Mouse (Mus musculus): Measurements from ENCODE around the gene Sh3bp5l. TPM values are rescaled to one million over a fixed set of nuclear protein-coding genes. Genes with fewer than 3 reads are reported as not detected.

Gene Sh3bp5l
- 39.3 and 41.8 TPM in 2 replicates for polyA plus RNA-seq (2015; fragmentation: Nextera tagmentation; extraction: Ambion mirVana)

DNA sequence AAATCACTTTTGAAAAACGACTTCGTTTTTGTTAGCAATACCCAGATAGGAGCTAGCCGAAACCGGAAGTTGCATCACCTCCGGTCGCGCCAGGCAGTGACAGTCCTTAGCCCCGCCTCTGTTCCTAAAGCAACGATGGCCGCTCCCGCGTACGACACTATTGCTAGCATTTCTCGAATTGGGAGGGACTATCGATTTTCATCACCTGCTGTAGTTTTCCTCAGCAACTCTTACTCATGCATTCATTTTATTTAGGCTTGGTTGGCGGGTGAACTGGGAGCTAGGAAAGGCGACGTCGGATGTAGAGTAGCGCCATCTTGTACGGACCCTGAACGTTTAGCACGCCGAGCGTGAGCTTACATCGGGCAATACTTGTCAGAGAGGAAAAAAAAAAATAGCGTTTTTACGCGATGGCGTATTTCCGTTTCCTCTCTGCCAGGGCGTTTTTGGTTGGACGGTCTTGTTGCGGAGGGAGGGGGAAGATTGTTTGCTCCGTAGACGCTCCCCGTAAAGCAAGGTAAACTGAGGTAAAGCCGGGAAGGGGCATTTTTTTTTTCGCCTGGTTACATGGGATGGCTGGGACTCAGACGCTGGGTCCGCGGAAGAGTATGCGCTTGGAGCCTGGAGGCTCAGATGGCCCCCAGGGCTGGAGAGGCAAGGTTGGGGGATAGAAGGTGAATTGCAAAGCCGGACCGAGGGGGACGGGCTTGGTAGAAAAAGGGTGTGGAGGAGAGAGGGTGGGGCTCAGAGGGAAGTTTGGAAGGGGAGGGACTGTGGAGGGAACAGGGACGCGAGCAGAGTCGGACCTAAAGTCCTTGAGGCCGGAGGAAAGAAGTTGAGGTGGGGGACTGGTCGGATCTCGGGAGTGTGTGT lies at the start of gene Sh3bp5l, which contains the start of gene Zfp672:
TSS of gene Sh3bp5l (plus strand) at position 449 of the 873 bp plus-strand sequence.
TSS of gene Zfp672 (minus strand) at position 64 of the 873 bp plus-strand sequence.

DNA sequence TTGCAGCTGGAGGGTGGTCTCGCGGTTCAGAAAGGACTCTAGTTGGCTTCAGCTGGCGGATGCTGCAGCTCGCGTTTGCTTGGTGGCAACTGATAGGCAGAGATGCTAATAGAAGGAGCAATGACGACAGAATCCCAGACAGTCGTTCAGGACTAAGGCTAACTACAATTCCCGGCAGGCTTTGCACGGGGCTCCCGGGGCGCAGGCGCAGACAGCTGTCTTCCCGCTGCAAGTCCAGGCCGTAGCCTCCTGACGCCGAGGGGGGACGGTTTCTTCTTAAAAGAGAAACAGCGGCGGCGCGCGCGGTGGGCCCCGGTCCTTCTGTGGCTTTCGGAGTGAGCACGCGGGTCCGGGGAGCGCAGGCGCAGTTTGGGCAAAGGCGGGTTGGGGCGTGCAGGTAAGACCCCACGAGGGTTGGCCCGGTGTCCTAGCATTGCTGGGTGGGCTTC lies 23.6 kb upstream of the Sh3bp5l start, which contains the start of gene Zfp692:
TSS of gene Zfp692 (plus strand) at position 210 of the 449 bp plus-strand sequence.

DNA sequence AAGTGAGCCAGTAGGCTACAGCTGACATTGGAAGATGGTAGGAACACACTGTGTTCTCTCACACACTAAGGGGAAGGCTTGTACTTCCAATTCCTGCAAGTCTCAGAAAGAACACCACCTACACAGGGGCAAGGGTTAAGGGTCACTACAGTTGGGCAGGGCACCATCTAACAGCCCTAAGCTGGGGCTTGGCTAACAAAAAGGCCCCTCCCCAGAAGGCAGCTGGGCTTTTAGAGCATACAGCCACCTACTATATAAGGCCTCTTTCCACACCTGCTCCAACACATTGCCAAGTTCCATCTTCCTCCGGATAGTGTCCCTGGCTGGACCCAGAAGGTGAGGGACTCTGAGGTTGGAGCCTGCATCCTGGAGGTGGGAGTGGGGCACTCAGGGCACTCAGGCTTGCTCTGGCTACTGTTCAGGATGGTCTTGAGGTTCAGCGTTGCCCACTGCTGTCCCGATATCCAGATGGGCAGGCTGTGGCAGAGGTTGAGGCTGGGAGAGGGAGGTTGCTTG lies 48.3 kb downstream of the Sh3bp5l start, which contains the start of gene Lypd8:
TSS of gene Lypd8 (plus strand) at position 281 of the 516 bp plus-strand sequence.

Other genes with a start within 250 kb of the Sh3bp5l start
- not detected in 2 replicates for gene Gm12248, start 237.6 kb upstream of the Sh3bp5l start, polyA plus RNA-seq (2015; fragmentation: Nextera tagmentation; extraction: Ambion mirVana)
- gene Cnot8, start 226.6 kb upstream of the Sh3bp5l start, polyA plus RNA-seq (2015; fragmentation: Nextera tagmentation; extraction: Ambion mirVana): 75.7 and 82.5 TPM in 2 replicates
- gene Gemin5, start 162.2 kb upstream of the Sh3bp5l start, polyA plus RNA-seq (2015; fragmentation: Nextera tagmentation; extraction: Ambion mirVana): 10.5 and 11.2 TPM in 2 replicates
- gene Mrpl22, start 159.1 kb upstream of the Sh3bp5l start, polyA plus RNA-seq (2015; fragmentation: Nextera tagmentation; extraction: Ambion mirVana): 96.1 and 100 TPM in 2 replicates
- 3.4 and 4.4 TPM in 2 replicates for gene Igtp, start 131.2 kb upstream of the Sh3bp5l start, polyA plus RNA-seq (2015; fragmentation: Nextera tagmentation; extraction: Ambion mirVana)
- gene Irgm2, start 131.1 kb upstream of the Sh3bp5l start, polyA plus RNA-seq (2015; fragmentation: Nextera tagmentation; extraction: Ambion mirVana): 1.7 and 2.0 TPM in 2 replicates
- not detected in 2 replicates for gene 4930438A08Rik, start 55.9 kb upstream of the Sh3bp5l start, polyA plus RNA-seq (2015; fragmentation: Nextera tagmentation; extraction: Ambion mirVana)
- 21.5 and 26.6 TPM in 2 replicates for gene Zfp692, start 23.7 kb upstream of the Sh3bp5l start, polyA plus RNA-seq (2015; fragmentation: Nextera tagmentation; extraction: Ambion mirVana)
- gene Zfp672, start 385 bp upstream of the Sh3bp5l start, polyA plus RNA-seq (2015; fragmentation: Nextera tagmentation; extraction: Ambion mirVana): 48.4 and 48.9 TPM in 2 replicates
- not detected in 2 replicates for gene Lypd8, start 48.3 kb downstream of the Sh3bp5l start, polyA plus RNA-seq (2015; fragmentation: Nextera tagmentation; extraction: Ambion mirVana)
- not detected in 2 replicates for gene 1810065E05Rik, start 90.4 kb downstream of the Sh3bp5l start, polyA plus RNA-seq (2015; fragmentation: Nextera tagmentation; extraction: Ambion mirVana)
- not detected in 2 replicates for gene Gm12253, start 101.8 kb downstream of the Sh3bp5l start, polyA plus RNA-seq (2015; fragmentation: Nextera tagmentation; extraction: Ambion mirVana)
- not detected in 2 replicates for gene Lypd9, start 122.2 kb downstream of the Sh3bp5l start, polyA plus RNA-seq (2015; fragmentation: Nextera tagmentation; extraction: Ambion mirVana)
- not detected in 2 replicates for gene Olfr30, start 131.5 kb downstream of the Sh3bp5l start, polyA plus RNA-seq (2015; fragmentation: Nextera tagmentation; extraction: Ambion mirVana)
- not detected in 2 replicates for gene Olfr332, start 161.8 kb downstream of the Sh3bp5l start, polyA plus RNA-seq (2015; fragmentation: Nextera tagmentation; extraction: Ambion mirVana)
- not detected in 2 replicates for gene Olfr331, start 171.8 kb downstream of the Sh3bp5l start, polyA plus RNA-seq (2015; fragmentation: Nextera tagmentation; extraction: Ambion mirVana)
- gene Olfr330, start 204.1 kb downstream of the Sh3bp5l start, polyA plus RNA-seq (2015; fragmentation: Nextera tagmentation; extraction: Ambion mirVana): 0.17 TPM in 1 of 2 replicates, not detected in the other
- 0.04 and 0.08 TPM in 2 replicates for gene Olfr329-ps, start 215.7 kb downstream of the Sh3bp5l start, polyA plus RNA-seq (2015; fragmentation: Nextera tagmentation; extraction: Ambion mirVana)
- 0.12 and 0.18 TPM in 2 replicates for gene Olfr328, start 224.9 kb downstream of the Sh3bp5l start, polyA plus RNA-seq (2015; fragmentation: Nextera tagmentation; extraction: Ambion mirVana)
- gene Olfr224, start 239.8 kb downstream of the Sh3bp5l start, polyA plus RNA-seq (2015; fragmentation: Nextera tagmentation; extraction: Ambion mirVana): 0.09 and 0.23 TPM in 2 replicates
- gene Olfr325, start 247.0 kb downstream of the Sh3bp5l start, polyA plus RNA-seq (2015; fragmentation: Nextera tagmentation; extraction: Ambion mirVana): not detected in 2 replicates

All from neural tube, postnatal 0 days (tissue).